Mouse (Mus musculus) small intestine, adult 2 months (tissue): Measurements from ENCODE around the gene Stk11ip. TPM values are rescaled to one million over a fixed set of nuclear protein-coding genes. Genes with fewer than 3 reads are reported as not detected.

ENCODE experiments used
- H3K27ac ChIP-seq: fragments of 200-500 bp; 2 replicates; pipeline ENCODE4 v1.5.1; 2012; ENCODE audit warnings: low read depth, low read length, control low read depth, inconsistent platforms; ENCODE audit not compliant: insufficient read depth
- H3K27me3 ChIP-seq: fragments of 200-500 bp; 2 replicates; pipeline ENCODE4 v1.6.1; 2012; ENCODE audit warnings: mild to moderate bottlenecking, moderate library complexity, low read length, inconsistent platforms; ENCODE audit not compliant: control insufficient read depth, insufficient read depth
- H3K36me3 ChIP-seq: fragments of 200-500 bp; 2 replicates; pipeline ENCODE4 v1.6.1; 2012; ENCODE audit warnings: mild to moderate bottlenecking, low read length, control low read depth, inconsistent platforms; ENCODE audit not compliant: control insufficient read depth, insufficient read depth
- H3K4me1 ChIP-seq: fragments of 200-500 bp; 2 replicates; pipeline ENCODE4 v1.6.1; 2012; ENCODE audit warnings: low read length, inconsistent platforms, mixed read lengths; ENCODE audit not compliant: control insufficient read depth, insufficient read depth, insufficient read length
- H3K4me3 ChIP-seq: fragments of 200-500 bp; 2 replicates; pipeline ENCODE4 v1.5.1; 2012; ENCODE audit warnings: low read depth, mild to moderate bottlenecking, control low read depth, inconsistent platforms, low read length, moderate library complexity
- CTCF ChIP-seq: fragments of 200-500 bp; IDR thresholded peaks from 2 replicates; pipeline ENCODE4 v1.5.1; 2012; ENCODE audit warnings: low read depth, mild to moderate bottlenecking, control low read depth, inconsistent platforms, low read length, moderate library complexity, mixed read lengths; ENCODE audit not compliant: insufficient replicate concordance, insufficient read length; ENCODE audit errors: extremely low read depth
- POLR2A ChIP-seq: fragments of 200-500 bp; IDR thresholded peaks from 2 replicates; pipeline ENCODE4 v1.6.1; 2012; ENCODE audit warnings: low read depth, mild to moderate bottlenecking, control low read depth, inconsistent platforms, low read length, moderate library complexity
- WGBS: fragments of 180-500 bp; shearing (Covaris S2); methylation state at CpG from one replicate; pipeline ENCODE4 v1.1.7; 2018; 5-methylcytosine and 5-hydroxymethylcytosine counted together
- polyA plus RNA-seq: library from polyadenylated mRNA; depleted of rRNA; stranded (reverse); fragments of >200 nt; gene quantifications from 2 replicates; pipeline ENCODE4 v1.2.3, GENCODE M21; 2012

The Stk11ip gene
- polyA plus RNA-seq, 1 experiment, result 20.5 TPM

DNA sequence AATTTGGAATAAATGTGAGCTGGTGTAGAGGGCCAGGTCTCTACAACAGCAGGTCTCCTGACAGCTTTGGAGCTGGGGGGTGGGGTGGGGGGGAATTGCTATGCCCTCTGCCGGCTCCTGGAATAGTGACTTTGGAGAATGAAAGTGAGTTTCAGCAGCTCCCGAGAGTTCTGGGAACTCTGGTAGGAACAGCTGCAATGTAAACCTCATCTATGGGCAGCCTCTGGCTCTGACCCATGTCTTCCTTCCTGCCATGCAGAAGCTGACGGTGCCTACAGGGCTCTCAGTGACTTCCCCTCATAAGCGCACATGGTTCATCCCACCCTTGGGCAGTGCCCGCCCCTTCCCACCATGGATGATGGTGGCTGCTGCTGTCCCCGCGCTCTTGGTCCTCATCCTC is 34.4 kb downstream of the Stk11ip start:
- Histone ChIP-seq H3K4me3 (no peak overlapping the region), H3K27ac (no peak overlapping the region), H3K36me3 (no peaks in the 10 kb centered on the region), H3K27me3 (no peaks in the 10 kb centered on the region), H3K4me1 (no peaks in the 10 kb centered on the region)
- 83% methylated on average over 7 of the region's 7 CpGs for WGBS
- no peak for TF ChIP-seq CTCF
- no peak for TF ChIP-seq POLR2A

DNA sequence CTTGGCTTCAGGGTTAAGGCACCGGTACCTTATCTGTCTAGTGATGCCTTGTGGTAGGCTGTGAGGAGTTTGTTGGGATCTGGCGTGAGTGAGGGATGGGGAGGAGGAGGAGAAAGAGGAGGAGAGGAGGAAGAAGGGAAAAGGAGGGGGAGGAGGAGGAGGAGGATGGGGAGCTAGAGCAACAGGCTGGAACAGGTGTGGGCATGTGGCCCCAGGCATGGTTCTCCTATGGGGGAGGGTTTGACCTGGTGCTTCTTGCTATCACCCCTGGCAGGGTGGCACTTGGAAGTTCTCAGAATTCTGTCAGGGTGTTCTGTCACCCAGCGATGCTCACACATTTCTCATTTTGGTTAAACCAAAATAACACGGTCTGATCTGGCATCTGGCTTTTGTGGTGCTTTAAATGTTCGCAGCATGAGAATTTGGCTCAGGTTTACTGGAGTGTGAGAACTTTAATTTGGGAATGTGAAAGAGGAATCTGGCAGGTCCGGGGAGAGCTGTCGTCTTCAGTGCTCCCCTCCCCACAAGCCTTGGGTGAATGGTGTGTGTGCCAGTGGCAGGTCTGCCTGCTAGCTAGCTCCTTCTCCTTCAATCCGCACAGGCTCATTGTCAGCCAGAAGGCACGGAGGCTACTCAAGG is 34.9 kb downstream of the Stk11ip start:
- Histone ChIP-seq H3K27ac (no peak overlapping the region), H3K4me1 (no peaks in the 10 kb centered on the region), H3K27me3 (no peaks in the 10 kb centered on the region), H3K4me3 (no peak overlapping the region), H3K36me3 (no peaks in the 10 kb centered on the region)
- WGBS, result 85% methylated on average over 9 of the region's 9 CpGs
- TF ChIP-seq CTCF (no peak), POLR2A (no peak)

DNA sequence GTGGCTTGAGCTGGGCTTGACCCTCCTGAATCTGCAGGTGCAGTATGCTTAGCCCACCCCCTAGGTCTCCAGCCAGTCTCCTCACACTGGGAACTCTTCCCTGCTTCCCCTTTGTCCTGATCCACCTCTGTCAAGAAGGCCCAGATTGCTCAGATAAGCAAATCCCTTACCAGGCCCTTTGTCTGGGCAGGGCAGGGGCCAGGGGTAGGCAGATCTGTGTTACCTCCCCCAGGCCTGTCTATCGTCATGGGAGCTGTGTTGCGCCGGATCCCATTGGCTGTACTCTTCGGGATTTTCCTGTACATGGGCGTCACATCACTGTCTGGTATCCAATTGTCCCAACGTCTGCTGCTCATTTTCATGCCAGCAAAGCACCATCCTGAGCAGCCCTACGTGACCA is 35.7 kb downstream of the Stk11ip start:
- Histone ChIP-seq H3K36me3 (no peaks in the 10 kb centered on the region), H3K4me3 (no peak overlapping the region), H3K27me3 (no peaks in the 10 kb centered on the region), H3K27ac (no peak overlapping the region), H3K4me1 (no peaks in the 10 kb centered on the region)
- WGBS, result 86% methylated on average over 7 of the region's 7 CpGs
- TF ChIP-seq CTCF (no peak), POLR2A (no peak)

DNA sequence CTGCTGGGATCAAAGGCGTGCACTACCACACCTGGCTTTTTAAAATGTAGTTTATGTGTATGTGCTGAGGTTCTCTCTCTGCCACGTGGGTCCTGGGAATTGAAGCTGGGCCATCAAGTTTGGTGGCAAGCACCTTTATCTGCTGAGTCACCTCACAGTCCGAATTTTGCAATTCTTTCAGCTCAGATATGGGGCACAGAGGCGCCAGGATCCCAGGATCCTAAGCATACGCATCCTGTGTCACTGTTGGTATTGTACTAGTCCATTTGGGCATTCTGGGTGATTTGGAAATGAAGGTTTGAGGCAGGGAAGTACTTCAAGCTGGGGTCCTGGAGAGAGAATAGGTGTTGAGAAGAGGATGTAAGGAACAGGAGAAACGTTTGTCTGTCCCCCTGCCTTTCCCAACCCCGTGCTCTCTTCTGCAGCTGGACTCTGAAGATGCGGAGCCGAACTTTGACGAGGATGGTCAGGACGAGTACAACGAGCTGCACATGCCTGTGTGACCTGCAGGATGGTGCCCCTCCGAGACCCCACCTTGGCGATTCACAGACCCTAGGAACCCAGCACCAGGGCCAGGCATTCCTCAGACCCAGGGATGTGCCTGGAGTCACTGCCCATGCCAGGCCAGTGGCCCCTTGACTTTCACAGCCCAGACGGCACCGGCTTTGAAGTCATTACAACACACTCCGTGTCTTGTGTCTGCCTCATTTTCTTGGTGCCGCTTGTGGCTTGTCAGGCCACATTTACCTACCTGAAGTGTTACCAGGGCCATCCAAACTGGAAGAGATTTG is 37.3 kb downstream of the Stk11ip start:
- WGBS, result 78% methylated on average over 18 of the region's 18 CpGs
- H3K27me3 ChIP-seq, result no peaks in the 10 kb centered on the region
- H3K27ac ChIP-seq, result no peak overlapping the region

DNA sequence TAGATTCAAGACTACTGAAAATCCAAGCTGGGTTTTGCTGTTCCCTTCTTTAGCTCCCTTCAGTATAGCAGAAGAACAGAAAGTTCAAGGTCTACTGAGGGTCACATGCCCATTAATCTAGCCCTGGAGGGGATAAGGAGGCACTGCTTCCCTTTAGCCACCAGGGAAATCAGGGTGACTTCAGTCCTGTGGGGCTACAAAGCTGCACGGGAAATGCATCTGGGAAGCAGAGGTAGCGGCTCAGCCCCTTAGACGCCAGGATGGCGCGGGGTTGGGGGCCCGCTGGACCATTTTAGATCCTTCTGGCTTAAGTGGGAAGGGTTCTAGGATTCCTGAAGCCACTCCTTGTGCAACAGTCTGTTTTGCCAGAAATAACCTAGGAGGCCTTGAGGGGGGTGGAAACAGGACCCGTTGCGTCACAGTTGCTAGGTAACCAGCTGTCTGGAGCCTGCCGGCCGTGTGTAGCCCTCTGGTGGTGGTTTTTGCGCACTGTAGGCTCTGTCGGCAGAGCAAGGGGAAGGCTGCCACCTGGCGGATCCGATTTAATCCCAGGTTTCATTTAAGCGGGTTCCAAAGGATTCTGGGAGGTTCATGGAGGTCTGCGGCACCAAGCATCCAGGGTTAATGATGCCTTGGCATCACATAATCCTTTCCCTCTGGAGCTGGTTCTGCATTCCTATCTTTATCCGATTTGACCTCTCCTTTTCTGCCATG is 38.0 kb downstream of the Stk11ip start:
- 11% methylated on average over 17 of the region's 17 CpGs for WGBS
- no peak overlapping the region for H3K27ac ChIP-seq
- TF ChIP-seq CTCF (peak; percentile 99), POLR2A (no peak)
- H3K36me3 ChIP-seq, result no peaks in the 10 kb centered on the region
- H3K4me3 ChIP-seq, result no peak overlapping the region
- H3K27me3 ChIP-seq, result no peaks in the 10 kb centered on the region
- H3K4me1 ChIP-seq, result no peaks in the 10 kb centered on the region

More for the DNA sequence above, 37.3 kb downstream of the Stk11ip start:
- no peaks in the 10 kb centered on the region for H3K4me1 ChIP-seq
- H3K36me3 ChIP-seq, result no peaks in the 10 kb centered on the region
- H3K4me3 ChIP-seq, result no peak overlapping the region
- TF ChIP-seq CTCF (no peak), POLR2A (no peak)

DNA sequence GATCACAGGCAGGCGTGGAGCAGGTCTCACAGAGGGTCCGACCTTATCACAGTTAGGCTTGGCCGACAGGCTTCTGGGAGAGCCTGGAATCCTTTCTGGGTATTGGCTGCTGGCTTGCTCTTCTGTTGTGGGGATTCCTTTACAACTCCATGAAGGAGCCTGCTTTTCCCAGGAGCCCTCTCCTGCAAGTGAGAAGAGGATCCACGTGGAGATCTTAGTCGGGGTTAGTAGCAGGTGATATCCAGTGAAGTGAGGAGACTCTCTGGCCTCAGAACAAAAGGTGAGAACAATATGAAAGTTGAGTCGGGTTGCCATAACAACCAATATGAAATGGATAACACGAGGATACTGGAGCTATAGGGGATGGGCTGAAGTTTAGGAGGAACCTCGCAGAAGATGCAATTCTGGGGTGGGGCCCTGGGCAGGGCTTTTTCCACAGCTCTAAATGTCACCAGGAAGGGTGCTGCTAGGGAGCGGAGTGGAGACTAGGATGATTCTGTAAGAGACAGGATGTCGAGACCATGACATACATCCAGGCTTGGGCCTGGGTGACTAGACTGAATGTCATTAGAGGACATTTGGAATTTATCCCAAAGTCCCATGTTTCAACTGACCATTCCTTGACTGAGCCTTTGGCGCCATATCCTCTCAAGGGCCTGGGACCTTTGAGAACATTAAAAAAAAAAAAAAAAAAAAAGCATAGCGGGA is 39.0 kb downstream of the Stk11ip start:
- Histone ChIP-seq H3K4me1 (no peaks in the 10 kb centered on the region), H3K36me3 (no peaks in the 10 kb centered on the region), H3K27ac (no peak overlapping the region), H3K4me3 (no peak overlapping the region), H3K27me3 (no peaks in the 10 kb centered on the region)
- WGBS, result 66% methylated on average over 12 of the region's 12 CpGs
- TF ChIP-seq POLR2A (no peak), CTCF (no peak)
